Mouse (Mus musculus) liver, postnatal 0 days (tissue): ENCODE results near the gene Ifnk. TPM values are rescaled to one million over a fixed set of nuclear protein-coding genes. Genes with fewer than 3 reads are reported as not detected.

Experiments used
- ATAC-seq: fragments of 200-750 bp; cut with Nextera tagmentation; 2 replicates; pipeline ENCODE4 v1.8.0; 2017; ENCODE audit warnings: mild to moderate bottlenecking, moderate library complexity
- DNase-seq: peaks from one replicate; pipeline ENCODE4 v3.0.0-alpha.2; 2016
- H3K27ac ChIP-seq: fragments of 300-500 bp; sonication (generic); 2 replicates; pipeline ENCODE4 v1.5.1; 2014; ENCODE audit warnings: antibody characterized with exemption, moderate library complexity, mild to moderate bottlenecking, low read depth
- H3K27me3 ChIP-seq: fragments of 300-500 bp; sonication (generic); 2 replicates; pipeline ENCODE4 v1.6.1; 2014; ENCODE audit warnings: low read length, control low read depth, mixed read lengths; ENCODE audit not compliant: insufficient read depth
- H3K36me3 ChIP-seq: fragments of 300-500 bp; sonication (generic); replicated peaks from 2 replicates; pipeline ENCODE4 v1.6.1; 2014; ENCODE audit warnings: mild to moderate bottlenecking, control low read depth, low read length, moderate library complexity, mixed read lengths; ENCODE audit not compliant: insufficient read depth
- H3K4me1 ChIP-seq: fragments of 300-500 bp; sonication (generic); 2 replicates; pipeline ENCODE4 v1.6.1; 2014; ENCODE audit warnings: antibody characterized with exemption, mild to moderate bottlenecking, control low read depth; ENCODE audit not compliant: insufficient read depth
- H3K4me2 ChIP-seq: fragments of 300-500 bp; sonication (generic); 2 replicates; pipeline ENCODE4 v1.6.1; 2014; ENCODE audit warnings: low read depth, mild to moderate bottlenecking, low read length, moderate library complexity, mixed read lengths
- H3K4me3 ChIP-seq: fragments of 300-500 bp; sonication (generic); 2 replicates; pipeline ENCODE4 v1.5.1; 2014; ENCODE audit warnings: low read depth, low read length
- H3K9ac ChIP-seq: fragments of 300-500 bp; sonication (generic); replicated peaks from 2 replicates; pipeline ENCODE4 v1.6.1; 2014; ENCODE audit warnings: mild to moderate bottlenecking, moderate library complexity
- H3K9me3 ChIP-seq: fragments of 300-500 bp; sonication (generic); 2 replicates; pipeline ENCODE4 v1.6.1; 2016; ENCODE audit warnings: mild to moderate bottlenecking, control low read depth, low read length, mixed read lengths
- CTCF ChIP-seq: sonication (generic); IDR thresholded peaks from 2 replicates; pipeline ENCODE4 v1.5.1; 2016; ENCODE audit warnings: antibody characterized with exemption, low read depth
- EP300 ChIP-seq: IDR thresholded peaks from 2 replicates; pipeline ENCODE4 v1.6.1; 2016; ENCODE audit warnings: antibody characterized with exemption, low read depth, mild to moderate bottlenecking
- WGBS: fragments of 180-500 bp; shearing (Covaris S2); extraction: QIAGEN DNeasy Blood & Tissue Kit; methylation state at CpG from one replicate; pipeline ENCODE4 v1.1.7; 2014; ENCODE audit not compliant: insufficient replicate concordance; 5-methylcytosine and 5-hydroxymethylcytosine counted together
- polyA plus RNA-seq: library from polyadenylated mRNA; unstranded; fragments of >200 nt; fragmentation: Nextera tagmentation; extraction: Ambion mirVana; gene quantifications from 2 replicates; pipeline ENCODE4 v1.2.1, GENCODE M21; 2015

Gene Ifnk
- polyA plus RNA-seq, 1 experiment from 2014 or later, result 0.27 TPM

- WGBS, result 76% methylated on average over 13 of the region's 13 CpGs
- H3K27ac ChIP-seq, result no peak overlapping the region
- TF ChIP-seq EP300 (no peak), CTCF (no peak)
- DNase-seq (no peak), ATAC-seq (no peak)
- H3K4me2 ChIP-seq, result no peak overlapping the region
- no peaks in the 10 kb centered on the region for H3K27me3 ChIP-seq
- no peaks in the 10 kb centered on the region for H3K36me3 ChIP-seq
- H3K4me1 ChIP-seq, result 0 out of 2 replicates have a peak, but pooled peaks cover 2% of the 10 kb centered on the region
- H3K4me3 ChIP-seq, result no peak overlapping the region
- no peak overlapping the region for H3K9ac ChIP-seq
- no peaks in the 10 kb centered on the region for H3K9me3 ChIP-seq
Observed at GRCm38 (mm10) chr4:35169571-35170125, 17.8 kb downstream of the Ifnk start.

GRCm38 (mm10) chr4:35172471-35172870 lies 20.6 kb downstream of the Ifnk start:
- DNase-seq (no peak), ATAC-seq (no peak)
- H3K27ac ChIP-seq, result no peak overlapping the region
- no peak overlapping the region for H3K4me2 ChIP-seq
- H3K9me3 ChIP-seq, result no peaks in the 10 kb centered on the region
- H3K4me3 ChIP-seq, result no peak overlapping the region
- no peaks in the 10 kb centered on the region for H3K4me1 ChIP-seq
- WGBS, result 81% methylated on average over 2 of the region's 2 CpGs
- no peak overlapping the region for H3K9ac ChIP-seq
- H3K27me3 ChIP-seq, result no peaks in the 10 kb centered on the region
- no peaks in the 10 kb centered on the region for H3K36me3 ChIP-seq
- no peak for TF ChIP-seq CTCF
- no peak for TF ChIP-seq EP300

- no peak for DNase-seq
- no peak for TF ChIP-seq CTCF
- TF ChIP-seq EP300, result no peak
- H3K27ac ChIP-seq, result no peak overlapping the region
- no peak overlapping the region for H3K4me2 ChIP-seq
- no peak for ATAC-seq
- H3K4me1 ChIP-seq, result no peaks in the 10 kb centered on the region
- 50% methylated on average over 1 of the region's 1 CpGs for WGBS
- H3K9me3 ChIP-seq, result no peaks in the 10 kb centered on the region
- no peak overlapping the region for H3K9ac ChIP-seq
- no peaks in the 10 kb centered on the region for H3K27me3 ChIP-seq
- no peaks in the 10 kb centered on the region for H3K36me3 ChIP-seq
- no peak overlapping the region for H3K4me3 ChIP-seq
Observed at GRCm38 (mm10) chr4:35173551-35173950, 21.7 kb downstream of the Ifnk start.

GRCm38 (mm10) chr4:35175566-35175965 lies 23.7 kb downstream of the Ifnk start:
- WGBS, result 74% methylated on average over 2 of the region's 2 CpGs
- Histone ChIP-seq H3K9ac (no peak overlapping the region), H3K36me3 (no peaks in the 10 kb centered on the region), H3K9me3 (no peaks in the 10 kb centered on the region), H3K4me1 (no peaks in the 10 kb centered on the region), H3K27ac (no peak overlapping the region), H3K27me3 (no peaks in the 10 kb centered on the region), H3K4me3 (no peak overlapping the region), H3K4me2 (no peak overlapping the region)
- ATAC-seq (no peak), DNase-seq (no peak)
- TF ChIP-seq EP300 (no peak), CTCF (no peak)

- no peak for DNase-seq
- WGBS, result 74% methylated on average over 12 of the region's 12 CpGs
- no peak for ATAC-seq
Observed at GRCm38 (mm10) chr4:35177926-35178645, 26.2 kb downstream of the Ifnk start.

GRCm38 (mm10) chr4:35187617-35188326 lies 35.9 kb downstream of the Ifnk start:
- WGBS, result 54% methylated on average over 8 of the region's 8 CpGs
- Histone ChIP-seq H3K9ac (no peak overlapping the region), H3K27me3 (no peaks in the 10 kb centered on the region), H3K9me3 (no peaks in the 10 kb centered on the region), H3K4me1 (no peaks in the 10 kb centered on the region), H3K4me2 (no peak overlapping the region), H3K4me3 (no peak overlapping the region), H3K36me3 (peaks cover 10% of the 10 kb centered on the region), H3K27ac (no peak overlapping the region)
- ATAC-seq (no peak), DNase-seq (no peak)
- TF ChIP-seq CTCF, result no peak
- no peak for TF ChIP-seq EP300

More at GRCm38 (mm10) chr4:35177926-35178645, 26.2 kb downstream of the Ifnk start:
- H3K4me3 ChIP-seq, result no peak overlapping the region
- H3K4me1 ChIP-seq, result no peaks in the 10 kb centered on the region
- H3K36me3 ChIP-seq, result no peaks in the 10 kb centered on the region
- H3K9ac ChIP-seq, result no peak overlapping the region
- H3K9me3 ChIP-seq, result no peaks in the 10 kb centered on the region
- no peak overlapping the region for H3K4me2 ChIP-seq
- no peak overlapping the region for H3K27ac ChIP-seq
- no peak for TF ChIP-seq CTCF
- no peak for TF ChIP-seq EP300
- H3K27me3 ChIP-seq, result no peaks in the 10 kb centered on the region
